Mouse (Mus musculus) testis, postnatal 14 days (tissue): Measurements from ENCODE around the gene C1rl.
"Not testable (repeated sequence)": the region's sequence is repeated elsewhere in the genome, so short reads cannot be mapped to it uniquely, and the experiment has no call there.

Experiments
- DNase-seq: peaks from one replicate; pipeline ENCODE4 v3.0.0; 2021; ENCODE audit warnings: low spot score

Gene C1rl

DNA sequence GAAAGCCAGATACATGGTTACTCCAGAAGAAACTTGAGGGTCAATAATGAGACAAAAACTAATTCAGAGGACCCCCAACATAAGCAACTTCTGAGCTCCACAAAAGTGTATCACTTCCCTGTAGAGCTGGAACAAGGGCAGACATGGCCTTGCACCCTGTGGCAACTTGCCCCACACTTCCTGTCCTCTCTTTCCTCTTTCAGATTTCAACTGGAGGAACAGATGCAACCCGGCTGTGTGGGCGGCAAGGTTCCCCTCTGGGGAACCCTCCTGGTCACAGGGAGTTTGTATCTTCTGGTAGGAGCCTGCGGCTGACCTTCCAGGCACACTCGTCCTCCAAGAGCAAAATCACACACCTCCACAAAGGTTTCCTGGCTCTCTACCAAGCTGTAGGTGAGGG lies 12.1 kb downstream of the C1rl start:
- DNase-seq, result no peak

DNA sequence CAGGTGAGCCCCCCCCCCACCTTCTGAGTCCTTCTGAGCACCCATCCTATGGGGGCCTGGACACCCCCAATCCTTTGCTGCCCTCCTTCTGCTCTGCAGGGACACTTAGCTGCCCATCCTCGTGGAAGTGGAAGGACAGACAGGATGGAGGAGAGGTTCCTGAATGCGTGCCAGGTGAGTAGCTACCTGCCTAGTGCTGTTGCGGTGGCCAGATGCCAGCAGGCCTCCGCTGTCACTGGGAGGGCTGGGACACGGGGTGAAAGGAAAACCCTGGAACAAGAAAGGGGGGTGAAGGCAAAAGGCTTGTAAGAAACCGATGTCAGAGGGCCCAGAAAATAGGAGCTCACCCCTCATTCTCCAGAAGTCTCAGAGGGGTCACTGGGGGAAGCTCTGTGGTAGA lies 14.1 kb downstream of the C1rl start:
- no peak for DNase-seq

DNA sequence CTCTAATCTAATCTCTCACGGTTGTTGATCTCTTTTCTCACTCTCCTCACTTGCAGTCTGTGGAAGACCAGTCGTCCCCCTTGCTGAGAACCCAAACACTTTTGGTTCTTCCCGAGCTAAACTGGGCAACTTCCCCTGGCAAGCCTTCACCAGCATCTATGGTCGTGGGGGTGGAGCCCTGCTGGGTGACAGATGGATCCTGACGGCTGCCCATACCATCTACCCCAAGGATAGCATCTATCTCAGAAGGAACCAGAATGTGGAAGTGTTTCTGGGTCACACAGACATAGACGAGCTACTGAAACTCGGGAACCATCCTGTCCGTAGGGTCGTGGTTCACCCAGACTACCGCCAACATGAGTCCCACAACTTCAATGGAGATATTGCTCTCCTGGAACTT lies 15.4 kb downstream of the C1rl start:
- no peak for DNase-seq

- DNase-seq, result not testable (repeated sequence)
These were observed 16.3 kb downstream of the C1rl start for GRCm38 (mm10) chr6:124509192-124509591.

- DNase-seq, result no peak
These were observed 19.0 kb downstream of the C1rl start for GRCm38 (mm10) chr6:124511936-124512335.

DNA sequence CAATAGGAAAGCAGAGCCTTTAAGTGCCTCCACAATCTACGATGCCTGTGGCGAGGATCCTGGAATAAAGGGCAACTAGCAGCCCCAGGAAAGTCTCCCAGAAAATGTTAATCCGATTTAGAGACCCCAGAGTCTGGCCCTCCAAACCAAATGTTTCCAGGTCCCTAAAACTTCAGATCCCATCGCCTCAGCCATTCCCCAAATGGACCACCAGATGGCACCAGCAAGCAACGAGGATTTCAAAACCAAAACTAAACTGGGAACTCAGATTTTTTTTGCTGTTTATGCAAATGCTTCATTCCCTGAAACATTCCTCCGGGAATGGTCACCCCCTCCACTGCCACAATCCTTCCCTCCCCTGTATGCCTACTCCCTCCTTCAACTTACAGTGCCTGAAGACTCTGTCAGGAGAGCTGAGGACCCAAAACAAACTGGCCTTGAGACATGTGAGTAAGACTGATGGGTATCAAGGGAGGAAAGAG lies 19.5 kb downstream of the C1rl start, which contains the start of gene C1ra:
C1ra (plus strand) TSS at position 51 of the 482 bp plus-strand sequence.
- no peak for DNase-seq

DNA sequence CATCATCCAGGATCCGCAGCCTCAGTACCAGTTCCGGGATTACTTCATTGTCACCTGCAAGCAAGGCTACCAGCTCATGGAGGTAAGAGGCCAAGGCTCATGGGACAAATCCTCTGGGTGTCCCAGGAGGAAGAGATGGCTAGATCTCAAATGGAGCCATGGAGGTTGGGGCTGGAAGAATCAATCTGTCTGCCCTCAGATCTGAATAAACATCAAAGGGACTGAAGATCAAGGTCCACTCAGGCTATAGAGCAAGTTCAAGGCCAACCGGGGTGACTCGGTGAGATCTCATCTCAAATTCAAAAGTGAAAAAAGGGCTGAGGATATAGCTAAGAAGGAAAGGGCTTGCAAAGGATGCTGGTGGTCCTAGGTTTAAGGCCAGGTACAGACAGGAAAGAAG lies 24.8 kb downstream of the C1rl start:
- DNase-seq, result not testable (repeated sequence)

DNA sequence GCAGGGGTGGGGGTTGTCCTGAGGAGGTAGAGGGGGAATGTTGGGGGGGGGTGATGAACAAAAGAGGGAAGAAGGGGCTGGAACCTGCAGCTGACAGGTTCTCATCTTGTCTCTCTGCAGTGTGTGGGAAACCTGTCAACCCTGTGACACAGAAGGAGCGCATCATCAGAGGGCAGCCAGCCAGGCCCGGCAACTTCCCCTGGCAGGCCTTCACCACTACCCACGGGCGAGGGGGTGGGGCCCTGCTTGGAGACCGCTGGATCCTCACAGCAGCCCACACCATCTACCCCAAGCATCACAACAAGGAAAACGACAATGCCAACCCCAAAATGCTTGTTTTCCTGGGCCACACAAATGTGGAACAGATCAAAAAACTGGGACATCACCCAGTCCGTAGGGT lies 29.2 kb downstream of the C1rl start:
- not testable (repeated sequence) for DNase-seq

DNA sequence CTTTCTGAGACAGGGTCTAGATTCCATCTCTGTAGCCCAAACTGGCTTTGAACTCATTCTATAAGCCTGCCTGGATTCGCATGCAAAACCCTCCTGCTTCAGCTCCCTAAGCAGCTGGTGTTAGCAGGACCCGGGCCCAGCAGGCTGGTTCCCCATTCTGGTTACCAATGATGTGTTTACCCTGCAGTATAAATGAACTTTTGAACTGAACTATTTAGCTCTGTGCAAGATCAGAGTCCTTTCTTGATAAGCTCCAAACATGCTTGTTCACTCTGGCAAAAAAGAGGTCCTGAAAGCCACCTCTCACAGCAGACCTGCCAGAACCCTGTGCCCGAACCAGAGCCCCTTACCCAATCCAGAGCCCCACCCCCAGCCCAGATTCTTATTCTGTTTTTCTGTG lies 35.0 kb downstream of the C1rl start:
- no peak for DNase-seq

DNA sequence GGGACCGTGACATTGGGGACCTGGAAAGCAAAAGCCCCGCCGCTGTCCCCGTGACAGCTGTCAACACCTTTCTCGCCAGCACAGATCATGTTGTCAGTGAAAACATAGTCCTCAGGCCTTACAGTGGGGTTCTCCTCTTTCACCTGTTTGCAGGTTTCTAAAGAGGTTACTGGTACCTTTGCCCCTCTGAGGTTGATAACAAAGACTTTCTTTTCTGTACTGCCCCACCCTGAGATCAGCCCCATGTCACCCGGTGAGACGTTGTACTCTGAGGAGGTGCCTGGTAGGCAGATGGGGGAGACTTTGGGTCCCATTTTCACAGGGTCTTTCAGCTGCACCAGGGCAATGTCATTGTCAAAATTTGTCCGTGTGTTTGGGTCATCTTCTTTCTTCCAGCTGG lies 38.2 kb downstream of the C1rl start:
- DNase-seq, result no peak

GRCm38 (mm10) chr6:124536125-124536829 lies 43.4 kb downstream of the C1rl start:
- DNase-seq, result not testable (repeated sequence)

DNA sequence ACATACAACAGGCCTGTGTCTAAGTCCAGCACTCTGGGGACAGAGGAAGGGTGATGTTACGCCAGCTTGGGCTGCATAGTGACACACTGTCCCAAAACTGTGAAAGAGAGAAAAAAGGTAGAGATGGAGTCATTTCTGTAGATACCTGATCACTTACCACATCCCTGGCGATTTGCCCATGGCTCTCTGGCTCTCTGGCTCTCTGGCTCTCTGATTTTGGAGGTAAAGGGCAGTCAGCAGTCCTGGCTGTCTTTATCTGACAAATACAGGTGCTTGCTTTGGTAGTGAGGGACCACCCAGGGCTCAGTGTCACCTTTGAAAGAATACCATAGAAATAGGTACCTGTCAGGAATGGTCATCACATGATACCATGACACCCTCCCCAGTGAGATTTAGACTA lies 48.3 kb downstream of the C1rl start:
- not testable (repeated sequence) for DNase-seq

- not testable (repeated sequence) for DNase-seq
These were observed 49.4 kb downstream of the C1rl start, which contains the start of gene C1s1 for GRCm38 (mm10) chr6:124542284-124542683. Gene C1s1 (minus strand): TSS chr6:124542359.

GRCm38 (mm10) chr6:124544466-124544865 lies 51.6 kb downstream of the C1rl start:
- peak; percentile 19 for DNase-seq

DNA sequence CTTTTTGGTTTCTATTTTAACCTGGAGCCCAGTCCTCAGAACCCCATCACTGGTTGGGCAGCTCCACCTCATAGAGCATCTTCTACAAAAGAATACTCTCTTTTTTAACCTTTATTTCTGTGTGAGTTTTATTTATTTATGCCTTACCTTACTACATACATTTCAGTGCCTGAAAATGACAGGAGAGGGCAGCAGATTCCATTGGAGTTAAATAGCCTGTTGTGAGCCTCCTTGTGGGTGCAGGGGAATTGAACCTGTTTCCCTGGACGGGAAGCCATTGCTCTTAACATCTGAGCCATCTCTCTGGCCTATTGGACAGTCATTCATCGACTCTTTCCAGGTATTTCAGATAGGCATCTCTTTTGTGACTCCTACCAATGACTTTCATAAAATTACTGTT lies 52.5 kb downstream of the C1rl start:
- no peak for DNase-seq

- DNase-seq, result not testable (repeated sequence)
These were observed 55.1 kb downstream of the C1rl start for GRCm38 (mm10) chr6:124547979-124548378.

DNA sequence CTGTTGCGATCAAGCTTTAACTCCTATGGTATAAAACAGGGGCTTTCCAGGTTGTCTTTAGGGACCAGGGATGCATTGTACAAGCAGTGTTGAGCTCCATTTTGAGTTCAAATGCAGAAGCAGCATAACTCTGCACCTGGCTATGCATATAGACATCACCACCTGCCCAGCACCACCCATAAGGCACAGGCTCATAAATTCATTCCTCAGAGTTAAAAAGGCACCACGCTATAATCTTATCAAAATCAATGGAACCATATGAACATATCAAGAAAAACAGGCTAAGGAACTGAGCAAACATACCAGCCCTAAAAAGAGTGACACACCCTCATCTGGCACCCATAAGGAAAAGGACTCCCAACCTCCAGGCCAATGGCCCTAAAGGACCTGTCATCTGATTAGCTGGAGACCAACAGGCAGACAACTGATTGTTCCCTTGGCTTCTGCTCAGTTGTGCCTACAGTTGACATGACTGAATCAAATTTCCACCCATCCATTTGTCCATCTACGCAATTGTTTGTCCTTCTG lies 56.2 kb downstream of the C1rl start:
- no peak for DNase-seq

DNA sequence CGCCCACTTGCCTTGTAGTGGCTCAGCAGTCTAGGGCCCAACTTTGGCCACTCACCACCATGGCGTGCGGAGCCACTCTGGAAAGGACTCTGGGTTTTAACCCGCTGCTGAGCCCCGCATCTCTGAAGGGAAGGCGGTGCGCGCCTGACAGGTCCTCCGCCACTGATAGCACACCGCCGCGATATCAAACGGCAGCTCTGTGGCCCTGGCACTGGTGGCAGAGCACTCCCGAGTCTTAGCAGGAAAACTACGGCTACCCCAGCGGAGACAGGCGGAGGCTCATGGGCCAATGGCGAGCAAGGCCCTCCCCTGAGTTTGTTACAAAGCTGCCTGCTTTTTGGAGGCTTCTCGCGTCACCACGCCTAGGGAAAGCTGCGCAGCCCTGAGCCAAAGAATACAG lies 59.9 kb downstream of the C1rl start:
- DNase-seq, result peak; percentile 15

- not testable (repeated sequence) for DNase-seq
These were observed 63.0 kb downstream of the C1rl start for GRCm38 (mm10) chr6:124555956-124556355.
